Mouse (Mus musculus): ENCODE results near the gene Rnf168.

Gene Rnf168

DNA sequence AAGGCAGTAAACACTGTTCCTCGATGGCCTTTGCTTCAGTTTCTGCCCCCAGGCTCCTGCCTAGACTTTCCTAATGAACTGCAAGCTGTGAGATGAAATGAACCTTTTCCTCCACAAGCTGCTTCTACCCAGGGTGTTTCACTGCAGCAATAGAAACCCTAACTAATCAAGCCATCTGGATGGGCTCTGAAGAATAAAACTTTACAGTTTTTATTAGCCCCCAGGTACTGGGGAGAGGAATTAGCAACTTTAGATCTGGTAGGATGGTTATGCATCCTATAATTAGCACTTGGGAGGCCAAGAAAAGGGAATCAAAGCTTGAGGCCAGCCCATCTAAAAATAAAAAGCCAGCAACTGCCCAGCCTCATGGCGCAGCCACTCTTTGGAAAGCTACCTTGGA, 39.3 kb downstream of the Rnf168 start:
- DNase-seq = no peak

DNA sequence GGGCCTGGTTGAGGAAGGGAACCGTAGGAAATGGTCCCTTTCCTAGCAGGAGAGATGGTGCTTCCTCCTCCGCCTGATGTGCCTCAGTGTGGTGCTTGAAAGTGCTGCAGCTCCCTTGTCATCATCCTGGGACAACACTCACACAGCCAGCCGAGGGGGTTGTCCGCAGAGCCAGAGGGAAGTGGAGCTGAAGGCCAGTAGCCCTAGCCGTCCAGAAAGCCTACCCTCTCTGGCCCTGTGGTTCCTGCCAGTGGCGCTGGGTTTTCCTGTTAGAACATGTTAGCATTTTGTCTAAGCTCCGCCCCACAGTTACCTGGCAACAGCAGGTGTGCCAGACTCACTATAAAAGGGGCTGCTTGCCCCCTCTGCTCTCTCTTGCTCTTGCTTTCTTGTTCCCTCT, 46.7 kb downstream of the Rnf168 start:
- no peak for DNase-seq

DNA sequence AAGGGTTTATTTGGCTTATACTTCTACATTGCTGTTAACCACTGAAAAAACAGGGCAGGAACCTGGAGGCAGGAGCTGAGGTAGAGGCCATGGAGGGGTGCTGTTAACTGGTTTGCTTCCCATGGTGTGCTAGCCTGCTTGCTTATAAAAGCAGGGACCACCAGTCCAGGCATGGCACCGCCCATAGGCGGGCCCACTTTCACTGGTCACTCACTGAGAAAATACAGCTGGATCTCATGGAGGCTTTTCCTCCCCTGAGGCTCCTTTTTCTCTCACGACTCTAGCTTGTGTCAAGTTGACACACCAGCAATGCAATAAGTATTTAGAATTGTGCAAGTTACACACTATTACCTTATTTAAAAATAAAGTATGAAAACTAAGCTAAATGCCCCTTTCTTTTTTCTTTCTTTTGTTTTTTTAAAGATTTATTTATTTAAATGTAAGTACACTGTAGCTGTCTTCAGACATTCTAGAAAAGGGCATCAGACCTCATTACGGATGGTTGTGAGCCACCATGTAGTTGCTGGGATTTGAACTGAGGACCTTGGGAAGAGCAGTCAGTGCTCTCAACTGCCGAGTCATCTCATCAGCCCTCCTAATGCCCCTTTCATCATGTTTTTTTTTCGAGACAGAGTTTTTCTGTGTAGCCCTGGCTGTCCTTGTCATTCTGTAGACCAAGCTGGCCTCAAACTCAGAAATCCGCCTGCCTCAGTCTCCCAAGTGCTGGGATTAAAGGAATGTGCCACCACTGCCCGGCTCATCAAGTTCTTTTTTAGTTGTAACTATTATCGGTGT, 53.8 kb downstream of the Rnf168 start:
- no peak for DNase-seq

DNA sequence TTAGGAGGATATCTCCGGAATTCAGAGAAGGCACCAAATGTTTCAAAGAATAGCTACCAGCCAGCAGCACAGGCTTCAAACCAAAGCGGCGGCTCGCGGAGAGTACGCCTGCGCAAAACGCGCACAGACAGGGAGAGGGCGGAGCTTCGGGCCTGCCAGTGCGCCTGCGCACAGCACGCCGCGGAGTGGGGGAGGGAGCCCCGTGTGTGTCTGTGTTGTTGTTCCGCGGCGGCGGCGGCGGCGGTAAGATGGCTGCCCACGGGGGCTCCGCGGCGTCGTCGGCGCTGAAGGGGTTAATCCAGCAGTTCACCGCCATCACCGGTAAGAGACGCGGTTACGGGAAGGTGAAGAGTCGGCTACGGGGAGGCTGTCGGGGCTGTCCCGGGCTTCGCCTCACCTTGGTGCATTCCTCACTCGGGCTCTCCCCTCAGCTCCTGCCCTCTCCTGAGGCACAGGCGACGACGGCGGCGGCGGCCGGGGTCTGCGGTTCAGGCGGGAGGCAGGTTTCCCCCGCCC, 54.8 kb downstream of the Rnf168 start, which contains the start of gene Ubxn7:
Ubxn7 (plus strand) TSS at position 218 of the 516 bp plus-strand sequence.
- DNase-seq = peak; percentile 99

DNA sequence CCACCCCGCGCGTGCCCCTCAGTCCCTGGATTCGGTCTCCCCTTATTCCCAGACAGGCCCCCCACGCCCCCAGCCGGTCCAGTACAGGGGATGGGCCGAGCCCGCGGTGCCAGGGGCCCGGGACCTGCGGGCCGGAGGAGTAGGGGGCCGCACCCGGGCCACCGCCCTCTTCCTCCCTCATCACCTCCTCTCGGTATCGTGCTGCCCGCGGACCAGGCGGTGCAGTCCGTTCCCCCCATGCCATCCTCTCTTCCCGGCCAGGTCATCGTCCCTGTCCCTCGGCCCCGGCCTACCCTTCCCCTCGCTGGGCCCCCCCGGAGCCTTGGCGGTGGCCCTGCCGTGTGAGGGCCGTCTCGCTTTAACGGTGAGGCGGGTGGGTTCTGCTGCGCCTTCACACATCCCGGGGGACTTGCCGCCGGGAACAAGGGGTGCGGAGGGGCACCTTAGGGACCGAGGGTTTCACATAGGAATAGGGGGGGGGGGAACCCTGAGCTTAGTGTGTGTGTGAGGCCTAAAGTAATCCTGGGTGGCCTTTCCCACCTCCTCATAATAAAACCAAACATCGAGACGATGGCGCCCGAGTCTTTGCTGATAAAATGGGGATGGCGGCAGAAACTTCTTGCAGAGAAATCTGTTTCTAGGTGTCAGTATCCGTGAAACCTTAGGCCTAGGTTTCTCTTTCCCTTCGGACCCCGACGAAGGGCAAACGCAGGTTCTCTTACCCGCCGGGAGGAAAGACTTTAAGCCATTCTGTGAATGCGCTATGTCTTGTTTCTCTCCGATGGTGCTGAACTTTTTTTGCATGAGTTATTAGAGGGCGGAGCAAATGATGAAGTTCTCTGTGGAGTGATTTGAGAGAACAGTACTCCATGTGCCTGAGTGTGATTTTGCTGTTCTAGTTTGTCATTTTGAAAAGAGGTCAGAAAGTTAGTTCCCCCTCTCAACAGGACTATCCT, 55.6 kb downstream of the Rnf168 start:
- peak; percentile 42 for DNase-seq

DNA sequence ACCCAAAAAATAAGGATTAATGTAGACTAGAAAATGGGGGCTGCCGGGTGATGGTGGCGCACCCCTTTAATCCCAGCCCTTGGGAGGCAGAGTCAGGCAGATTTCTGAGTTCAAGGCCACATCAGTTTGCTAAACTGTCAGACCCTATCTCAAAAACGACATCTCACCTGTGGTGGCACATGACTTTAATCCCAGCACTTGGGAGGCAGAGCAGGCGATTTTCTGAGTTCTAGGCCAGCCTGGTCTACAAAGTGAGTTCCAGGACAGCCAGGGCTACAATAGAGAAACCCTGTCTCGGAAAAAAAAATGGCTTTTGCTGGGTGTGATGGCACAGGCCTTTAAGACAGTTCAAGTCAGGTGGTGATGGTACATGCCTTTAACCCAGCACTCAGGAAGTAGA, 57.9 kb downstream of the Rnf168 start:
- DNase-seq = no peak

DNA sequence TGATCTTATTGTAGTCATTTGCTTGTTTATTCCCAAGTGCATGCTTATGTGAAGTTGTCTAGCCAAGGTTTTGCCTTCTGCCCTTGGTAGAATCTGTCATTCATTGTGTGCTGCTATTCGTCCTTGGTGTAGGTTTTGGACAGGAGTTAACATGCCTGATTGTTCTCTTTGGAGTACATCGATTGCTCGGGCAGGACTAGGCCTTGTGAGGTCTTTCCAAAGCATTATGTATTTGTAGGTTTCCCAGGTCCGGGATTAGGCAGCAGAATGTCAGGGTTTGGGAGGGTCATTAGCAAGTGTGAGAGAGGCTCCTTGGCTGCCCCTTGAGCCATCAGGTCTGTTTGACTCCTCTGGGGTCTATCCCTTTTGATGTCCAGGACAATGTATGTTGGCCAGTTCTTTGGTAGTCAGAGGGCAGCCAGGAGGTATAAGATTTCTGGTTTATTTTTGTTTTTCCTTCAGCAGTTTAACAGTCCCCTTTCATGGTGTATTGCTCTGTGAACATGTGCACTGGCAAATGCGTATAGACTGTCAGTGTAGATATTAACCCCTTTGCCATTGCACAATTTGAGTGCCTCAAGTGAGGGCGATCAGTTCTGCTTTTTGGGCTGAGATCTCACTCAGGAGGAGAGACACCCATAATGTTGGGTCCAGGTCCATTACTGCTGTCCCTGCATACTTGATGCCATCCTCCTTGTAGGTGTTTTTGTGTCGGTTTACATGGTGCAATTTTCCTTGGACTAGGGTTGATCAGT, 58.9 kb downstream of the Rnf168 start:
- DNase-seq = no peak

DNA sequence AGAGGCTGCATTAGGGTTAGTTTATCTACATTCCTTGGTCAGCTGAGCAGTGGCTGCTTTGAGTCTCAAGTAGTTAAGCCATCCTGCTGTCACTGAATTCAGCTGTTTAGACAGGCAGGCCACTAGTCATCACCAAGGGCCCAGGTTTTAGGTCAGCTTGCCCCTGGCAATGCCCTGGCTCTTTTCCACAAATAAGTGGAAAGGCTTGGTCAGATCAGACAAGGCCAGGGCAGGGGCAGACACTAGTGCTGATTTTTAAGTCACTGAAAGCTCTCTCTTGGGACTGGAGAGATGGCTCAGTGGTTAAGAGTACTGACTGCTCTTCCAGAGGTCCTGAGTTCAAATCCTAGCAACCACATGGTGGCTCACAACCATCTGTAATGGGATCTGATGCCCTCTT, 59.7 kb downstream of the Rnf168 start:
- no peak for DNase-seq

DNA sequence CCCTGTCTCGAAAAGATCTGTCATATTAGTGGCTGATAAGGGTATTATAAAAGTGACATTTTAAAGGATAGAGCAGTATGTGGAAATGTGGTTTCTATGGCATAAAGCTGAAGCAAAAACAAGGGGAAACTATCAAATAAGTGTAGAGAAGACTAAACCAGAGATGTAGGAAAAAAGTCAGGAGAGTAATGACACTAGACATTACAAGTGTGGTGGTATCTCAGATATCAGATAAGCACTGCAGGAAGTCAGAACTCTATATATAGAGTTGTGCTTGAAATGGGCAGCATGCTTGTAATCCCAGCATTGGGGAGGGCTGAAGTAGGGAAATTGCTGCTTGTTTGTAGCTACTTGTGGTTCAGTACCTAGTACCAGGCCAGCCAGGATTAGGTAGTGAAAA, 63.2 kb downstream of the Rnf168 start:
- no peak for DNase-seq

DNA sequence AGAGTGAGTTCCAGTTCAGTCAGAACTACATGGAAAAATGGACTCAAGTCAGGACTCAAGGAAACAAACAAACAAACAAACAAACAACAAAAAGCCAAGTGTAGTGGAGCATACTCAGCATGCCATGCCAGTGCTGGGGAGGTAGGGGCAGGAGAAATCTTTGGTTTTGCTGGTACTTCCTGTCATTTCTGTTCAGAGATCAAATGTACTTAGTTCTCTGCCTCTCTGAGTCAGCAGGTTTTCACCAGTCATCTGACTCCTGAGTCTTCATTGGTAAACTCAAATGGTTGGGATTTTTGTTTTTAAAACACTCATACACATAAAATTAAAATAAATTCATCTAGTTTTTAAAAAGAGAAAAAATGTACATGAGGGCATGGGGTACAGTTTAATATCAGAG, 68.3 kb downstream of the Rnf168 start:
- DNase-seq = no peak

DNA sequence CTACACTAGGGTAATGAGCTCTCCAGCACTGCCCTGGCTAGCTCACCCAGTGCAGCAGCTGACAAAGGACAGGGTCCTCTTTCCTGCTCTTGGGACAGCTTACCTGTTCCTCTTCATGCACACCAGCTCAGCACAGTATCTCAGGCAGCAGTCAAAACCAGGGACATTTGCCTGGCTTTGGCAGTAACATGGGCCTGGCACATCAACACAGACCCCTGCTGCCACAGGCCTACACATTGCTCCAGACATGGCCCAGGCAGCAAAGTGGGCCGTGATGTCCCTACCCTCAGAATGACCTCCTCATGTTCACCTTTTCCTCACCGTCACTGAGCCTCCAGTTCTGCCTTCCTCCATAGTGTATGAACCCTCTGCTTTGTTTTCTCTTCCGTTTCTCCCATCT, 73.5 kb downstream of the Rnf168 start:
- DNase-seq = no peak
